Mouse (Mus musculus): ENCODE measurements around the gene Camta2. TPM values are rescaled to one million over a fixed set of nuclear protein-coding genes. Genes with fewer than 3 reads are reported as not detected.
A peak's percentile ranks its signal among the peaks of the same experiment; 100 is the strongest.

Camta2 gene
- total and polyA plus RNA-seq, 3 experiments: 1.0 to 17.0 (median 4.9) TPM

- TF ChIP-seq SIN3A (IDR thresholded peaks at IDR 0.05; ENCODE audit: low read length) (no peak; the same call in 1 of the 2 replicates), RAD21 (IDR thresholded peaks at IDR 0.05; ENCODE audit: low read depth, low read length) (no peak), IRF4 (IDR thresholded peaks at IDR 0.05; ENCODE audit: low read depth, low read length) (peak; percentile 40), BHLHE40 (IDR thresholded peaks at IDR 0.05; ENCODE audit: low read depth, low read length) (no peak), ETS1 (conservative IDR thresholded peaks at IDR 0.05; ENCODE audit: low read depth, low read length) (no peak), ELF1 (IDR thresholded peaks at IDR 0.05; ENCODE audit: low read depth, low read length) (no peak; the same call in 1 of the 2 replicates), TCF12 (IDR thresholded peaks at IDR 0.05; ENCODE audit: low read depth, low read length) (peak; percentile 69; the same call in 1 of the 2 replicates), UBTF (IDR thresholded peaks at IDR 0.05; ENCODE audit: low read depth, low read length) (no peak), ZNF384 (IDR thresholded peaks at IDR 0.05; ENCODE audit: low read depth, low read length) (no peak), MEF2A (IDR thresholded peaks at IDR 0.05; ENCODE audit: borderline replicate concordance, low read depth, low read length) (0 out of 2 replicates have a peak, but pooled peaks have one; percentile 10), ZMIZ1 (IDR thresholded peaks at IDR 0.05; ENCODE audit: low read depth, low read length) (peak; percentile 83)
These were observed 12.0 kb upstream of the Camta2 start, which contains the start of the genes Inca1 and Kif1c (continued) for GRCm38 (mm10) chr11:70699722-70700556.

- no peak overlapping the region for H3K4me3 ChIP-seq (replicated peaks in 1 of 3; ENCODE audit: low read depth in 2 of 3, low read length in 2 of 3, poor library complexity in 1 of 3)
- H3K4me2 ChIP-seq (ENCODE audit: insufficient read depth, low read depth, poor library complexity, severe bottlenecking): no peak overlapping the region
- H3K4me1 ChIP-seq (ENCODE audit: control insufficient read depth in 1 of 2, insufficient read depth in 2 of 2): peaks cover 9 to 24% of the 10 kb centered on the region in 2 experiments
- H3K9me3 ChIP-seq (replicated peaks; ENCODE audit: low read length): no peaks in the 10 kb centered on the region
- DNase-seq (ENCODE audit: extremely low read depth): no peak
- H3K36me3 ChIP-seq (replicated peaks in 1 of 2; ENCODE audit: control insufficient read depth in 1 of 2, insufficient read depth in 1 of 2, low read length in 1 of 2): peaks cover 8 to 19% of the 10 kb centered on the region in 2 experiments
- in situ Hi-C loops (cut with MboI; ENCODE audit: low pct_ligation_motif_present, low pct_unique_long_range_greater_than_20kb, low sequenced_read_pairs): no loop called here
- dilution Hi-C loops (cut with MboI; ENCODE audit: extremely low pct_ligation_motif_present, extremely low pct_unique_long_range_greater_than_20kb, low sequenced_read_pairs): no loop called here
- 0 out of 2 replicates have a peak, but pooled peaks cover 5% of the 10 kb centered on the region for H3K79me2 ChIP-seq (replicated peaks; ENCODE audit: control insufficient read depth, extremely low read depth, insufficient read depth, poor library complexity, severe bottlenecking)
- H3K27me3 ChIP-seq (replicated peaks): peaks cover 3% of the 10 kb centered on the region
- TF ChIP-seq EP300 (IDR thresholded peaks at IDR 0.05; ENCODE audit: low read length) (no peak), ELF1 (IDR thresholded peaks at IDR 0.05; ENCODE audit: low read depth, low read length) (no peak), SMC3 (IDR thresholded peaks at IDR 0.05; ENCODE audit: low read depth, low read length) (no peak), ZKSCAN1 (IDR thresholded peaks at IDR 0.05; ENCODE audit: borderline replicate concordance, low read depth, low read length) (no peak), MXI1 (IDR thresholded peaks at IDR 0.05; ENCODE audit: low read depth, low read length) (no peak), MEF2A (IDR thresholded peaks at IDR 0.05; ENCODE audit: borderline replicate concordance, low read depth, low read length) (no peak), UBTF (IDR thresholded peaks at IDR 0.05; ENCODE audit: low read depth, low read length) (no peak), TCF12 (IDR thresholded peaks at IDR 0.05; ENCODE audit: low read depth, low read length) (no peak), CHD1 (IDR thresholded peaks at IDR 0.05; ENCODE audit: low read depth, low read length) (no peak), ETS1 (conservative IDR thresholded peaks at IDR 0.05; ENCODE audit: low read depth, low read length) (no peak)
- H3K9ac ChIP-seq (ENCODE audit: insufficient read depth, low read depth): no peak overlapping the region
- no peak overlapping the region for H3K27ac ChIP-seq (ENCODE audit: insufficient read depth, low read depth)
These were observed 11.1 kb upstream of the Camta2 start for GRCm38 (mm10) chr11:70699051-70699450.

All from CH12.LX (cell line).